Mouse (Mus musculus) testis, postnatal 14 days (tissue): ENCODE results near the gene Cyp1a2.
A peak's percentile ranks its signal among the peaks of the same experiment; 100 is the strongest.
"Not testable (repeated sequence)": the region's sequence is repeated elsewhere in the genome, so short reads cannot be mapped to it uniquely, and the experiment has no call there.

Experiments
- DNase-seq: peaks from one replicate; pipeline ENCODE4 v3.0.0; 2021; ENCODE audit warnings: low spot score

Cyp1a2 gene

GRCm38 (mm10) chr9:57683520-57683919, at the start of gene Cyp1a2:
Cyp1a2 (minus strand) TSS chr9:57683703.
- no peak for DNase-seq

- no peak for DNase-seq
Measured at GRCm38 (mm10) chr9:57728312-57728711, 44.8 kb upstream of the Cyp1a2 start.

GRCm38 (mm10) chr9:57724701-57725100, 41.2 kb upstream of the Cyp1a2 start:
- DNase-seq: no peak

- DNase-seq: no peak
Measured at GRCm38 (mm10) chr9:57723796-57724195, 40.3 kb upstream of the Cyp1a2 start.

GRCm38 (mm10) chr9:57723315-57723715, 39.8 kb upstream of the Cyp1a2 start:
- peak; percentile 48 for DNase-seq

GRCm38 (mm10) chr9:57722371-57722770, 38.9 kb upstream of the Cyp1a2 start:
- DNase-seq: no peak

GRCm38 (mm10) chr9:57720736-57721135, 37.2 kb upstream of the Cyp1a2 start:
- DNase-seq: no peak

GRCm38 (mm10) chr9:57718408-57718807, 34.9 kb upstream of the Cyp1a2 start:
- no peak for DNase-seq

- DNase-seq: no peak
Measured at GRCm38 (mm10) chr9:57712194-57712593, 28.7 kb upstream of the Cyp1a2 start.

GRCm38 (mm10) chr9:57710214-57710613, 26.7 kb upstream of the Cyp1a2 start:
- DNase-seq: not testable (repeated sequence)

- no peak for DNase-seq
Measured at GRCm38 (mm10) chr9:57708720-57709274, 25.3 kb upstream of the Cyp1a2 start.

- peak; percentile 88 for DNase-seq
Measured at GRCm38 (mm10) chr9:57708068-57708719, 24.7 kb upstream of the Cyp1a2 start, which contains the start of gene Edc3. Edc3 (plus strand) TSS chr9:57708540.

- DNase-seq: no peak
Measured at GRCm38 (mm10) chr9:57706496-57706895, 23.0 kb upstream of the Cyp1a2 start.

- DNase-seq: no peak
Measured at GRCm38 (mm10) chr9:57698466-57699150, 15.1 kb upstream of the Cyp1a2 start.

- no peak for DNase-seq
Measured at GRCm38 (mm10) chr9:57697380-57697779, 13.9 kb upstream of the Cyp1a2 start.

- no peak for DNase-seq
Measured at GRCm38 (mm10) chr9:57696380-57697285, 13.1 kb upstream of the Cyp1a2 start.

GRCm38 (mm10) chr9:57694108-57694507, 10.6 kb upstream of the Cyp1a2 start:
- DNase-seq: no peak

GRCm38 (mm10) chr9:57688606-57689005, 5.1 kb upstream of the Cyp1a2 start:
- no peak for DNase-seq

- no peak for DNase-seq
Measured at GRCm38 (mm10) chr9:57688158-57688557, 4.7 kb upstream of the Cyp1a2 start.

- DNase-seq: no peak
Measured at GRCm38 (mm10) chr9:57687751-57688150, 4.2 kb upstream of the Cyp1a2 start, which contains the start of gene Cyp1a1. Cyp1a1 (plus strand) TSS chr9:57687928.

GRCm38 (mm10) chr9:57686011-57686410, 2.5 kb upstream of the Cyp1a2 start:
- DNase-seq: no peak

GRCm38 (mm10) chr9:57681411-57681810, 2.1 kb downstream of the Cyp1a2 start:
- peak; percentile 71 for DNase-seq
